Mouse (Mus musculus) liver, embryonic 14.5 days (tissue): ENCODE results near the gene Kcnq1.

Experiments
- CTCF ChIP-seq: IDR thresholded peaks from 2 replicates; pipeline ENCODE4 v1.5.1; 2016; ENCODE audit warnings: antibody characterized with exemption, low read depth, control low read depth
- EP300 ChIP-seq: IDR thresholded peaks from 2 replicates; pipeline ENCODE4 v1.6.1; 2016; ENCODE audit warnings: antibody characterized with exemption, low read depth

DNA sequence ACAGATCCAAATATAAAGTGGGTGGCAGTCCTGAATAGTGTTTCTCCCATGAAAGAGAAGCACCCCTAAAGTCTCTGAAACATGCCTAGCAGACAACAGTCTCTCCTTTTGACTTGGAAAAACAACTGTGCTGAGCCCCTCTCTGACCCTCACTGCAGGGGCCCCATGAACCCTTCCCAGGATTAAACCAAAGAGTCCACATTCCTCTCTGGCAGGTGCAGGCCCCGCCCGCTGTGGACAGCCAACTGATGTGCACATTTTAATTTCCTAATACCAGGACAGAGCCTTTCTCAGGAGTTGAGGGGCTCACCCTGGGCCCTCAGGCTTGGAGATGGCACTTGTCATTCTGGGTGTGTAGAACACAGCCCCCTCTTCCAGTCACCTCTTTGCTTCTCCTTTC is 148.7 kb downstream of the Kcnq1 start:
- no peak for TF ChIP-seq CTCF
- no peak for TF ChIP-seq EP300
